In genomic region chr9:73025818-73026636, GRCm38 (mm10) we compare ENCODE assay signal across 8 mouse cellular contexts. TPM values are rescaled to one million over a fixed set of nuclear protein-coding genes. Genes with fewer than 3 reads are reported as not detected.
DNase-seq lines count a peak whose midpoint lies in the region; ATAC-seq and TF ChIP-seq lines count a peak whose summit lies in the region.

No protein-coding gene starts in this region.

- TF ChIP-seq EP300 in liver, postnatal 0 days (IDR thresholded peaks at IDR 0.05; ENCODE audit: low read depth) = no peak

- H3K27ac ChIP-seq in intestine, embryonic 15.5 days = no peak overlapping the region
- no peak overlapping the region for H3K27ac ChIP-seq in intestine, embryonic 16.5 days (ENCODE audit: low read length)
- H3K27ac ChIP-seq in midbrain, embryonic 16.5 days (ENCODE audit: low read length) = no peak overlapping the region
- no peak overlapping the region for H3K27ac ChIP-seq in liver, postnatal 0 days (ENCODE audit: low read depth)

- TF ChIP-seq CTCF in liver, postnatal 0 days (IDR thresholded peaks at IDR 0.05; ENCODE audit: low read depth) = no peak

- no peak overlapping the region for H3K9ac ChIP-seq in intestine, embryonic 15.5 days
- H3K9ac ChIP-seq in intestine, embryonic 16.5 days (ENCODE audit: low read depth, low read length) = no peak overlapping the region
- no peak overlapping the region for H3K9ac ChIP-seq in midbrain, embryonic 16.5 days (ENCODE audit: low read depth, low read length)
- H3K9ac ChIP-seq in liver, postnatal 0 days (replicated peaks) = no peak overlapping the region

- no peaks in the 10 kb centered on the region for H3K9me3 ChIP-seq in intestine, embryonic 15.5 days
- H3K9me3 ChIP-seq in intestine, embryonic 16.5 days (ENCODE audit: control insufficient read depth, low read length) = no peaks in the 10 kb centered on the region
- no peaks in the 10 kb centered on the region for H3K9me3 ChIP-seq in midbrain, embryonic 16.5 days (replicated peaks; ENCODE audit: control insufficient read depth, low read length, poor library complexity, severe bottlenecking)
- H3K9me3 ChIP-seq in liver, postnatal 0 days (ENCODE audit: low read length) = no peaks in the 10 kb centered on the region

- no peak overlapping the region for H3K4me3 ChIP-seq in intestine, embryonic 15.5 days (replicated peaks)
- H3K4me3 ChIP-seq in intestine, embryonic 16.5 days (ENCODE audit: low read length) = no peak overlapping the region
- no peak overlapping the region for H3K4me3 ChIP-seq in midbrain, embryonic 16.5 days (ENCODE audit: low read depth, low read length)
- no peak overlapping the region for H3K4me3 ChIP-seq in liver, postnatal 0 days (ENCODE audit: low read depth, low read length)

- no peak; the same call in 1 of the 2 replicates for ATAC-seq in intestine, embryonic 15.5 days
- no peak for ATAC-seq in intestine, embryonic 16.5 days
- peak; percentile 62 for ATAC-seq in midbrain, embryonic 16.5 days
- ATAC-seq in activated CD4-positive, CD25-positive, alpha-beta regulatory T cell, adult 4 months = no peak
- no peak for ATAC-seq in liver, postnatal 0 days

- H3K4me2 ChIP-seq in intestine, embryonic 15.5 days (replicated peaks) = 0 out of 2 replicates have a peak overlapping the region, but pooled peaks have one; percentile 3
- H3K4me2 ChIP-seq in intestine, embryonic 16.5 days (ENCODE audit: low read depth, low read length) = no peak overlapping the region
- no peak overlapping the region; the same call in 1 of the 2 replicates for H3K4me2 ChIP-seq in midbrain, embryonic 16.5 days (ENCODE audit: low read length)
- H3K4me2 ChIP-seq in liver, postnatal 0 days (ENCODE audit: low read depth, low read length) = no peak overlapping the region

- WGBS in intestine, embryonic 15.5 days = 33% methylated on average over 16 of the region's 17 CpGs
- 27% methylated on average over 17 of the region's 17 CpGs for WGBS in intestine, embryonic 16.5 days
- WGBS in midbrain, embryonic 16.5 days = 18% methylated on average over 17 of the region's 17 CpGs
- 56% methylated on average over 17 of the region's 17 CpGs for WGBS in liver, postnatal 0 days (ENCODE audit: insufficient replicate concordance)

- peak; percentile 50 for DNase-seq in embryo, embryonic 11 days
- peak; percentile 22 for DNase-seq in heart, postnatal 4 days
- no peak for DNase-seq in kidney, postnatal 36 days
- DNase-seq in liver, postnatal 0 days = no peak

- H3K36me3 ChIP-seq in intestine, embryonic 15.5 days = no peaks in the 10 kb centered on the region
- no peaks in the 10 kb centered on the region for H3K36me3 ChIP-seq in intestine, embryonic 16.5 days (ENCODE audit: control insufficient read depth, insufficient read depth, low read length)
- H3K36me3 ChIP-seq in midbrain, embryonic 16.5 days (ENCODE audit: control insufficient read depth, insufficient read depth, low read length) = peaks cover 9% of the 10 kb centered on the region; the same call in 1 of the 2 replicates
- H3K36me3 ChIP-seq in liver, postnatal 0 days (replicated peaks; ENCODE audit: insufficient read depth, low read length) = peaks cover 19% of the 10 kb centered on the region

- H3K4me1 ChIP-seq in intestine, embryonic 15.5 days (replicated peaks) = no peaks in the 10 kb centered on the region
- no peaks in the 10 kb centered on the region for H3K4me1 ChIP-seq in intestine, embryonic 16.5 days (ENCODE audit: control insufficient read depth, insufficient read depth, low read length)
- H3K4me1 ChIP-seq in midbrain, embryonic 16.5 days (ENCODE audit: control insufficient read depth, insufficient read depth, low read length) = no peaks in the 10 kb centered on the region
- H3K4me1 ChIP-seq in liver, postnatal 0 days (ENCODE audit: insufficient read depth) = no peaks in the 10 kb centered on the region

- H3K27me3 ChIP-seq in intestine, embryonic 15.5 days (replicated peaks) = no peaks in the 10 kb centered on the region
- no peaks in the 10 kb centered on the region for H3K27me3 ChIP-seq in intestine, embryonic 16.5 days (replicated peaks; ENCODE audit: control insufficient read depth, insufficient read depth, low read length)
- H3K27me3 ChIP-seq in midbrain, embryonic 16.5 days (ENCODE audit: control insufficient read depth, insufficient read depth, low read depth, low read length) = no peaks in the 10 kb centered on the region
- no peaks in the 10 kb centered on the region for H3K27me3 ChIP-seq in liver, postnatal 0 days (ENCODE audit: insufficient read depth, low read length)

RNA-seq across cellular contexts. Expression of gene Pigb, which starts 14.2 kb away (rescaled TPM):
- 14.0 and 14.9 TPM in 2 replicates for polyA plus RNA-seq in intestine, embryonic 15.5 days (2015; fragmentation: Nextera tagmentation; extraction: Ambion mirVana)
- polyA plus RNA-seq in intestine, embryonic 16.5 days (2015; fragmentation: Nextera tagmentation; extraction: Ambion mirVana) = 13.5 and 15.2 TPM in 2 replicates
- total RNA-seq in heart, postnatal 4 days (2021) = 1 to 10 TPM; 4.5 to 5.3 TPM
- 14.9 and 18.6 TPM in 2 replicates for polyA plus RNA-seq in midbrain, embryonic 16.5 days (2015; fragmentation: Nextera tagmentation; extraction: Ambion mirVana)
- 10 to 100 TPM; 13.0 to 15.6 TPM for polyA plus RNA-seq in activated CD4-positive, CD25-positive, alpha-beta regulatory T cell, adult 4 months (2017; shearing (Covaris generic))
- polyA plus RNA-seq in liver, postnatal 0 days (2015; fragmentation: Nextera tagmentation; extraction: Ambion mirVana) = 2.9 and 3.1 TPM in 2 replicates

RNA-seq across cellular contexts. Expression of gene Rab27a, which starts 18.6 kb away (rescaled TPM):
- 7.9 and 9.0 TPM in 2 replicates for polyA plus RNA-seq in intestine, embryonic 15.5 days (2015; fragmentation: Nextera tagmentation; extraction: Ambion mirVana)
- polyA plus RNA-seq in intestine, embryonic 16.5 days (2015; fragmentation: Nextera tagmentation; extraction: Ambion mirVana) = 9.0 TPM in 2 replicates
- 1 to 10 TPM; 3.4 to 3.7 TPM for total RNA-seq in heart, postnatal 4 days (2021)
- polyA plus RNA-seq in midbrain, embryonic 16.5 days (2015; fragmentation: Nextera tagmentation; extraction: Ambion mirVana) = 3.3 and 3.6 TPM in 2 replicates
- polyA plus RNA-seq in activated CD4-positive, CD25-positive, alpha-beta regulatory T cell, adult 4 months (2017; shearing (Covaris generic)) = 10 to 100 TPM; 33.8 to 42.7 TPM
- 5.7 and 7.0 TPM in 2 replicates for polyA plus RNA-seq in liver, postnatal 0 days (2015; fragmentation: Nextera tagmentation; extraction: Ambion mirVana)

RNA-seq across cellular contexts. Expression of gene Ccpg1, which starts 40.8 kb away (rescaled TPM):
- polyA plus RNA-seq in intestine, embryonic 15.5 days (2015; fragmentation: Nextera tagmentation; extraction: Ambion mirVana) = 25.0 and 25.4 TPM in 2 replicates
- polyA plus RNA-seq in intestine, embryonic 16.5 days (2015; fragmentation: Nextera tagmentation; extraction: Ambion mirVana) = 23.5 and 24.4 TPM in 2 replicates
- total RNA-seq in heart, postnatal 4 days (2021) = 10 to 100 TPM; 29.8 to 31.4 TPM
- polyA plus RNA-seq in midbrain, embryonic 16.5 days (2015; fragmentation: Nextera tagmentation; extraction: Ambion mirVana) = 51.8 and 52.3 TPM in 2 replicates
- polyA plus RNA-seq in activated CD4-positive, CD25-positive, alpha-beta regulatory T cell, adult 4 months (2017; shearing (Covaris generic)) = 10 to 100 TPM; 72.5 to 77.4 TPM
- 14.6 and 15.2 TPM in 2 replicates for polyA plus RNA-seq in liver, postnatal 0 days (2015; fragmentation: Nextera tagmentation; extraction: Ambion mirVana)

RNA-seq across cellular contexts. Expression of gene Ccpg1os, which starts 40.8 kb away (rescaled TPM):
- 11.8 and 12.0 TPM in 2 replicates for polyA plus RNA-seq in intestine, embryonic 15.5 days (2015; fragmentation: Nextera tagmentation; extraction: Ambion mirVana)
- 10.4 and 11.3 TPM in 2 replicates for polyA plus RNA-seq in intestine, embryonic 16.5 days (2015; fragmentation: Nextera tagmentation; extraction: Ambion mirVana)
- 1 to 10 TPM; 4.6 to 5.3 TPM for total RNA-seq in heart, postnatal 4 days (2021)
- 24.2 and 24.9 TPM in 2 replicates for polyA plus RNA-seq in midbrain, embryonic 16.5 days (2015; fragmentation: Nextera tagmentation; extraction: Ambion mirVana)
- 1 to 10 TPM; 3.4 to 7.9 TPM for polyA plus RNA-seq in activated CD4-positive, CD25-positive, alpha-beta regulatory T cell, adult 4 months (2017; shearing (Covaris generic))
- 4.8 and 5.4 TPM in 2 replicates for polyA plus RNA-seq in liver, postnatal 0 days (2015; fragmentation: Nextera tagmentation; extraction: Ambion mirVana)

Comparison
In these comparisons a context has a peak if more than half of its experiments do, and no peak if none do; other contexts are left out.
1. DNase-seq: peak in embryo, embryonic 11 days (single experiment) and heart, postnatal 4 days (single experiment); none in kidney, postnatal 36 days (0 of 2) and liver, postnatal 0 days (single experiment).